Mouse (Mus musculus): Measurements from ENCODE around the gene Polr2e. TPM values are rescaled to one million over a fixed set of nuclear protein-coding genes. Genes with fewer than 3 reads are reported as not detected.

The Polr2e gene
- total RNA-seq, 1 experiment from 2014 or later = 101 TPM

DNA sequence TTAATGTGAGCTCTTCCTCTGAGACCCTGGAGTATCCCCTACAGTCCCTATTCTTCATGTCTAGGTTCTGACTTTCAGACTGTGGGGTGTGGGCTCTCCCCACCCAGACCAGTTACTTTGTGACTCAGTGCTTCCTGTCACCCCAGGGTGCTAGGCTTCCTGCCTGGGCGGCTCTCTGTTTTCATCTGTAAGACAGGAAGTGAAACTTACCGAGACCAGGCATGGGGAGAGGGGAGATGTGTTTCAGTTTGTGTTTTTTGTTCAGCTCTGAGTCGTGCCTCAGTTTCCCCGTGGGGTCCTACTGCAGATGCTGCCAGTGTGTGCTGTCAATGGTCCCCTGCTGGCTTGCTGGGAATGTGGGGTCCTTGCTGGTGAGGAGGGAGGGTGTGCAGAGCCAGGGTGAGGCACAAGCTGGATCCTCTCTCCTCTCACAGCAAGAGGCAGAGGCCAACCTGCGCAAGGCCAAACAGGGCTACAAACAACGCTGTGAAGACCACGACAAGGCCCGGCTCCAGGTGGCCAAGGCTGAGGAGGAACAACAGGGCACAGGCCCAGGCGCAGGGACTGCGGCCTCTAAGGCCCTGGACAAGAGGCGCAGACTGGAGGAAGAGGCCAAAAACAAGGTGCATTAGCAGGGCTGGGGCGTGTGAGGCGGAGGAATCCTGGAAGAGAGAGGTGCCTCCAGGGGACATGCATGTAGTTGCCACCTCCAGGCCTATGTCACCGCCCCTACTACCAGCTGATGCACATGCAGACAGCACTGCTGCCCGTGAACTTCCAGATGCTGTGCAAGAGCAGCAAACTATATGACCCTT lies 15.2 kb downstream of the Polr2e start:
- ATAC-seq (replicated peaks in 1 of 2; ENCODE audit: insufficient read depth in 1 of 2, low FRiP score in 2 of 2, low TSS enrichment in 1 of 2, low read depth in 1 of 2, poor library complexity in 2 of 2, severe bottlenecking in 2 of 2) = peak in 1 of 2 experiments; percentile 26; a peak in 1 of 4 replicates

DNA sequence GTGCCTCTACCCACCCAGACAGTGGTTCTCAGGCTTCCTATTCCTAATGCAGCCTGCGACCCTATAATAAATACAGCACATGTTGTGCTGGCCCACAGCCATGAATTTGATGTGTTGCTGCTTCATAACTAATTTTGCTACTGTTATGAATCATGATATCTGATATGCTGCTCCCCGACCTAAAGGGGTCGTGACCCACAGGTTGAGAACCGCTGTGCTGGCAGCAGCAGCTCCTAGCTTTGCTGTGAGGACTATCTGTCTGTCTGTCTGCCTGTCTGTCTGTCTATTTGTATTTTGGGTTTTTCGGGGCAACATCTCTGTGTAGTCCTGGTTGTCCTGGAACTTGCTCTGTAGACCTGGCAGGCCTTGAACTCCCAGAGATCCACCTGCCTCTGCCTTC lies 15.8 kb downstream of the Polr2e start:
- no peak for ATAC-seq (replicated peaks in 1 of 2; ENCODE audit: insufficient read depth in 1 of 2, low FRiP score in 2 of 2, low TSS enrichment in 1 of 2, low read depth in 1 of 2, poor library complexity in 2 of 2, severe bottlenecking in 2 of 2)

DNA sequence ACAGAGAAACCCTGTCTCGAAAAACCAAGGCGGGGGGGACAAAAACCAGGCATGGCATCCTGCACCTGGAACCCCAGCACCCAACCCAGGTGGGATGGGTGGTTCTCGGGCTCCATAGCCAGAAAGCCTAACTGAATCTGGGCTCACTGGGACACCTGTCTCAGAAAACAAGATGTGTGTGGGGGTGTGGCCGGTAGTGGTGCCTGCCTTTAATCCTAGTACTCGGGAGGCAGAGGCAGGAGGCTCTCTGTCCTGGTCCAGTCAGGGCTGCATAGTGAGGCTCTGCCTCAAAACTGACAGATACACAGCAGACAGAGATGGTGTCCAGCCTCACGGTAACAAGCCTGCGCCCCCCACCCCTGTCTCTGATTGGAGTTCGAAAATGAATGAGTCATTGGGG lies 16.8 kb downstream of the Polr2e start:
- ATAC-seq (replicated peaks in 1 of 2; ENCODE audit: insufficient read depth in 1 of 2, low FRiP score in 2 of 2, low TSS enrichment in 1 of 2, low read depth in 1 of 2, poor library complexity in 2 of 2, severe bottlenecking in 2 of 2) = no peak

DNA sequence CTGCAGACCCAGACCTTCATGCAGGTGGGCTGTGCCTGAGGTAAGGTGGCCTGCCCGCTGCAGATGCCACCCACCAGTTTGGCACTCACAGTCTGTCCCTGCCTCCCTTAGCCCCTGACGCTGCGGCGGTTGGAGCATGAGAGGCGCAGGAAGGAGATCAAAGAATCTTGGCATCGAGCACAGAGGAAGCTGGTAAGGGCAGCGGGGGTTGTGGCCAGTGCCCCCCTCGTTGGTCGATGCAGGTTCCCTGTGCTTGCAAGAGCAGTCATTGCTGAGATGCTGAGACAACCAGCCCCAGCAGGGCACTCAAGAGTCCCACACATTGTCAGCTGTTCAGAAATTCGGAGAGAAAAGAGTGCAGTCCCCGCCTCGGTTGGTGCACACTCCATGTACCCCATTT lies 17.4 kb downstream of the Polr2e start:
- ATAC-seq (replicated peaks in 1 of 2; ENCODE audit: insufficient read depth in 1 of 2, low FRiP score in 2 of 2, low TSS enrichment in 1 of 2, low read depth in 1 of 2, poor library complexity in 2 of 2, severe bottlenecking in 2 of 2) = peak; percentile 33 to 55

GRCm38 (mm10) chr10:80021320-80021641 lies 18.3 kb downstream of the Polr2e start:
- ATAC-seq (replicated peaks in 1 of 2; ENCODE audit: insufficient read depth in 1 of 2, low FRiP score in 2 of 2, low TSS enrichment in 1 of 2, low read depth in 1 of 2, poor library complexity in 2 of 2, severe bottlenecking in 2 of 2) = no peak

- no peak for ATAC-seq (replicated peaks in 1 of 2; ENCODE audit: insufficient read depth in 1 of 2, low FRiP score in 2 of 2, low TSS enrichment in 1 of 2, low read depth in 1 of 2, poor library complexity in 2 of 2, severe bottlenecking in 2 of 2)
Observed at GRCm38 (mm10) chr10:80020603-80021319, 18.8 kb downstream of the Polr2e start.

GRCm38 (mm10) chr10:80020191-80020590 lies 19.4 kb downstream of the Polr2e start:
- ATAC-seq (replicated peaks in 1 of 2; ENCODE audit: insufficient read depth in 1 of 2, low FRiP score in 2 of 2, low TSS enrichment in 1 of 2, low read depth in 1 of 2, poor library complexity in 2 of 2, severe bottlenecking in 2 of 2) = no peak

DNA sequence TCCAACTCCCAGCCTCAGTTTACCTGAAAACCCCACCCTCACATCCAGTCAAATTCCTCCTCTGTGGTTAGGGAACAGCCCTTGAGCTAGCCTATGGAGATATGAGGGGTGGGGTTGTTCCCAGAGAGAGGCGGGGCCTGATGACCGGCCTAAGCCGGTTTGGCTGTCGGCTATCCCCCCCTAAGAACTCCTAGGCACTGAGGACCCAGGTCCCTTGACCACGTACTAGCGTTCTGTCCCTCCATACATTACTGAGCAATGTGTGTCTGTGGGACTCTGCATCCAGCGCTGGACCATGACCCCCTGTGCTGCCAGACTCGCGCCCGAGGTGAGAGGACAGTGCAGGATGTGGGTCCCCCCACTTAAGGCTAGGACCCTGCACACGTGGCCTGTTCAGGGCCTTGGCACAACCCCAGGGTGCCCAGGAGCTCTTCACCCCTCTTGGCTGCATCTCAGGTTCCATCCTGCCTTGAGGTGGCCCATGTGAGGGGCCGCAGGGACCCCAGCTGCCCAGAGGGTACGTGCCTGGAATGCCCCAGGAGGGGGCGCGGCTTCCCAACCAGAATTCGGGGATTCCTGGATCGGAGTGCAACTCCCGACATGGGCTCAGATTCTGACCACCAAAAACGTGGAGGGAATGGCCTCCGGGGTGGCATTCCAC lies 20.0 kb downstream of the Polr2e start:
- ATAC-seq (replicated peaks in 1 of 2; ENCODE audit: insufficient read depth in 1 of 2, low FRiP score in 2 of 2, low TSS enrichment in 1 of 2, low read depth in 1 of 2, poor library complexity in 2 of 2, severe bottlenecking in 2 of 2) = no peak

DNA sequence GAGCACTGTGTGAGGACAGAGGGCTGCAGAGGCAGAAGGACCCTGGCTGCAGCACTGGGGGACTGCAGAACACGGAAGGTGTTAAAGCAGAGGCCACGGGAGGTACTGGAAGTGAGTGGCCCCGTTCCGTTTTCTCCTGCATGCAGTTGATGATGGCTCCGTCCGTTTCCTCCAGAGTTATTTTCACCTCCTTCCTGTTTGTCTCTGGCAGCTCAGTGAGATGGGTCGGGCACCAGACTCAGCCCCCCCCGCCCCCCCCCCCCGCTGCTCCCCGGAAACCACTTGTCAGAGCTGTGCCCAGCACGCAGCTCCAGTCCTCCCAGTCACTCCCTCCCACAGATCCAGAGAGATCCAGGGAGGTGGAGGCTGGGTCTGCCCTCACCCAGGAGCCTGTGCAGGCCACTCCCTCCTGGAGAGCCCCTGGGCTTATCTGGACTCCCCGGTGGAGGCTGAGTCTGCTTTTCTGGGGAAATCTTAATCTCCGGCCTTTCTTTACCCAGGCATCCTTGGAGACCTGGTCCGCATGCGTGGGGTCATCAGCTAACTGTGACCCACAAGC lies 20.8 kb downstream of the Polr2e start:
- no peak for ATAC-seq (replicated peaks in 1 of 2; ENCODE audit: insufficient read depth in 1 of 2, low FRiP score in 2 of 2, low TSS enrichment in 1 of 2, low read depth in 1 of 2, poor library complexity in 2 of 2, severe bottlenecking in 2 of 2)

DNA sequence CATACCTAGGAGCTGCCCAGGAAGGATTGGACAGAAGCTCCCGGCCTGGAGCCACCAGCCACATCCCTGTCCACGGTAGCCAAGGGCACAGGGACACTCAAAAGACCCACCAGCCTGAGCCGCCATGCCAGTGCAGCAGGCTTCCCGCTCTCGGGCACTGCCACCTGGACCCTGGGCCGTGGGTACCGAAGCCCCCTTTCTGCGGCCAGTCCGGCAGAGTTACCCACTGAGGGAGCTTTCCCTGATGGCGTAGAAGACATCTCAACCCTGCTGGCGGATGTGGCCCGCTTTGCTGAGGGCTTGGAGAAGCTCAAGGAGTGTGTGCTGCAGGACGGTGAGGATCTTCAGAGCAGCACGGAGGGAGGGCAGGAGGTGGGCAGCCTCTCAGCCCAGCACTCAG lies 21.8 kb downstream of the Polr2e start:
- no peak for ATAC-seq (replicated peaks in 1 of 2; ENCODE audit: insufficient read depth in 1 of 2, low FRiP score in 2 of 2, low TSS enrichment in 1 of 2, low read depth in 1 of 2, poor library complexity in 2 of 2, severe bottlenecking in 2 of 2)

DNA sequence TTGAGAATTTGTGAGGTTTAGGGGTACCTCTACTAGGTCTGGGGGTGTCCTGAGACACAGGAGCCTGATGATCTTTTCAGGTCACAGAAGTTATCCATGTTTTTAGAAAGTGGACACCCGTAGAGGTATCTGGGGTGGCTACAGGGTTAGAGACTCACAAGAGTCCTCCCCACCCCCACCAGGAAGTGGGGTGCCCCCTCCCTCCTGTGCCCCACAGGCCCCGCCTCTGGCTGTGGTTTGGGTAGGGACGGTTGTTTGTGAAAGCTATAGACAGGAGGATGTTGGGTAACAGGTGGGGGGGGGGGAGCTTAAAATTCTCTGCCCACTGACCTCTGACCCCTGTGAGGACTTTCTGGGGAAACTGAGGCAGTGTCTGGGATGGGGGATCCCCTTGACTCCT lies 22.2 kb downstream of the Polr2e start:
- peak; percentile 20 to 40; a peak in 2 of 4 replicates for ATAC-seq (replicated peaks in 1 of 2; ENCODE audit: insufficient read depth in 1 of 2, low FRiP score in 2 of 2, low TSS enrichment in 1 of 2, low read depth in 1 of 2, poor library complexity in 2 of 2, severe bottlenecking in 2 of 2)

DNA sequence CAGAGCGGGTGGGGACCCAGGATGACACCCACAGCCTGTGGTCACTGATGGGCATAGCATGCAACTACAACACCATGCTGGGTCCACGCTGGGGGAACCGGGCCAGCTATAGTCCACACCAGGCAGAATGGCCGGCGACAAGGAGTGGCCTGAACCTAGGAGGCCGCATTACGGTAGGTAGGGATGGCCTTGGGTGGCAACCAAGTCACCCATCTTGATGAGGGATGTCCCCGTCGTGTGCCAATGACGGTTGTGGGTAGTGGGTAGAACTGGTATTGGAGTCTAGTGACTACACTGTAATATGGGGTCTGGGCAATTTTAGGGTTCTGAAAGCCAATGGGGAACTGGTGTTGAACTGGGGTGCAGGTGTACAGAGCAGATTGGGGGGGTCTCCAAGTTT lies 22.7 kb downstream of the Polr2e start:
- peak in 1 of 2 experiments; percentile 14; a peak in 1 of 4 replicates for ATAC-seq (replicated peaks in 1 of 2; ENCODE audit: insufficient read depth in 1 of 2, low FRiP score in 2 of 2, low TSS enrichment in 1 of 2, low read depth in 1 of 2, poor library complexity in 2 of 2, severe bottlenecking in 2 of 2)

DNA sequence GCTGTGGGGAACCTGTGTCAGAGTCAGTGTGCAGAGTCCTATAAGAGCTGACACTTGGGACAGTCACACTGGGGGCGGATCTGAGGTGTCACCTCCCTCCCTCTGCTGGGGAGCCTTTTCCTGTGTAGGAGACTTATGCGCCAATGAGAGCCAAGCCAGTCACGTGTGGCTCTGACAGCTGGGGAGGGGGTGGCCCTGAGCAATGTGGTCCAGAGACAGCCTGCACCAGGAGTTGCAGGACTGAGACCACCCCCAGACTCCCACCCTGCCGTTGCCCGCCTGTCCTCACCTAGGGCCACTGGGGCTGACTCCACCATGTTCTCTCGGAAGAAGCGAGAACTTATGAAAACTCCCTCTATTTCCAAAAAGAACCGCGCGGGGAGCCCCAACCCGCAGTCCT lies 23.1 kb downstream of the Polr2e start, which contains the start of gene Arhgap45:
Arhgap45 (plus strand) TSS at position 143 of the 400 bp plus-strand sequence.
- ATAC-seq (replicated peaks in 1 of 2; ENCODE audit: insufficient read depth in 1 of 2, low FRiP score in 2 of 2, low TSS enrichment in 1 of 2, low read depth in 1 of 2, poor library complexity in 2 of 2, severe bottlenecking in 2 of 2) = peak; percentile 83 to 85

DNA sequence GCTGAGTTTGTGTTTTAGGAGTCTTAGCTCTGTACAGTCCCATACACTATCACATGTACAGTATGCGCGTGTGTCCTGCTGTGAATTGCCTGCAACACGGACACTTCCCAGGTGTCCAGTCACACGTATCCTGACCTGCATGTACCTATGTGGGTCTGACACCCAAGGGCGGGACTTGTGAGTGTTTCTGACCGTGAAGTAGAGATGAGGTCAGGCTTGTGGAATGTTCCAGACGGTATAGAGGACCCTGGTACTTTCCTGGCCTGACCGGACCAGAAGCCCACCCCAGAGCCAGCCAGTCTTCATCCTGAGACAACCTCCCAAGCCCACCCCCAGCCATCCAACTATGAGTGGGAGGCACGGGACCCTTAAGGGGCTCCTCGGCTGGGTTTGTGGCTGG lies 24.0 kb downstream of the Polr2e start:
- ATAC-seq (replicated peaks in 1 of 2; ENCODE audit: insufficient read depth in 1 of 2, low FRiP score in 2 of 2, low TSS enrichment in 1 of 2, low read depth in 1 of 2, poor library complexity in 2 of 2, severe bottlenecking in 2 of 2) = no peak

- ATAC-seq (replicated peaks in 1 of 2; ENCODE audit: insufficient read depth in 1 of 2, low FRiP score in 2 of 2, low TSS enrichment in 1 of 2, low read depth in 1 of 2, poor library complexity in 2 of 2, severe bottlenecking in 2 of 2) = no peak
Observed at GRCm38 (mm10) chr10:80014484-80015290, 24.9 kb downstream of the Polr2e start.

- no peak for ATAC-seq (replicated peaks in 1 of 2; ENCODE audit: insufficient read depth in 1 of 2, low FRiP score in 2 of 2, low TSS enrichment in 1 of 2, low read depth in 1 of 2, poor library complexity in 2 of 2, severe bottlenecking in 2 of 2)
Observed at GRCm38 (mm10) chr10:80013609-80014008, 26.0 kb downstream of the Polr2e start.

- ATAC-seq (replicated peaks in 1 of 2; ENCODE audit: insufficient read depth in 1 of 2, low FRiP score in 2 of 2, low TSS enrichment in 1 of 2, low read depth in 1 of 2, poor library complexity in 2 of 2, severe bottlenecking in 2 of 2) = no peak
Observed at GRCm38 (mm10) chr10:80011740-80012139, 27.9 kb downstream of the Polr2e start.

All from hematopoietic stem cell, adult 5-6 weeks (primary cell).